Mouse (Mus musculus) erythroblast, adult 5-6 weeks (primary cell): Measurements from ENCODE around the gene Kcna10. TPM values are rescaled to one million over a fixed set of nuclear protein-coding genes. Genes with fewer than 3 reads are reported as not detected.

Experiments
- ATAC-seq: replicated peaks from 2 replicates; pipeline ENCODE4 v1.8.0; 2016; ENCODE audit warnings: moderate number of reproducible peaks, mild to moderate bottlenecking, moderate TSS enrichment, inconsistent platforms; ENCODE audit not compliant: poor library complexity, low FRiP score, severe bottlenecking
- total RNA-seq, 2 experiments: library from RNA; stranded (forward) in 1 of 2; stranded (reverse) in 1 of 2; fragments of 150-400 nt in 1 of 2; fragments of 200-764, 138-1000 nt in 1 of 2; gene quantifications; 2 replicates each; pipeline versions ENCODE4 v1.2.3 to v1.2.4; 2015 to 2017; ENCODE audit warnings: low replicate concordance in 2 of 2

Kcna10 gene
- total RNA-seq, 2 experiments from 2014 or later, result not detected

- 0 out of 2 replicates have a peak, but pooled peaks have one; percentile 6 for ATAC-seq
Measured at GRCm38 (mm10) chr3:107233945-107234344, 51.1 kb downstream of the Kcna10 start.

GRCm38 (mm10) chr3:107238051-107238450 is 55.2 kb downstream of the Kcna10 start:
- ATAC-seq, result no peak

DNA sequence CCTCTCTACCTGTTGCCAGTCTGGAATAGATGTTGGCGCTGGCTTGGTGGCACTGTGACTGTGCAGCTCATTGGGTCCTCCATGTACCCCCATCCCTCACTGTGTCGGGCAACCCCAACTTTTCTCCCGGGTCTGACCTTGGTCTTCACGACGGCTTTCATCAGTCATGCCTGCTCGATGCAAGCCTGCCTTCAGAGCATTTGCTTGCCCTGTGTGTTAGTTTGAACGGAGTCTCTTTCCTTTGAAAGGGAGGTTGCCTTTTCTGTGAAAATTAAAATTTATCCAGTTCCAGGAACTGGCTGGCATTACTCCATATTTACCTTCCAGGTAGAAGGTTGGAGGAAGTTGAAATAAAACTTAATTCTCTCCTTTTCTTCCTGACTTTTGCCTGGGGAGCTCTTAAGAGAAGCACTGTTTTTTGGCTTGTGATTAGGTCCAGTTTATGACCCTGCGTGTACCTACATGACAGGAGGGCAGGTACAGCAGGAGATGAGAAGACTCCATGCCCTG is 55.7 kb downstream of the Kcna10 start:
- ATAC-seq, result no peak

GRCm38 (mm10) chr3:107239607-107240006 is 56.8 kb downstream of the Kcna10 start, which contains the start of gene Prok1:
Prok1 (minus strand) TSS chr3:107239707.
- no peak for ATAC-seq

DNA sequence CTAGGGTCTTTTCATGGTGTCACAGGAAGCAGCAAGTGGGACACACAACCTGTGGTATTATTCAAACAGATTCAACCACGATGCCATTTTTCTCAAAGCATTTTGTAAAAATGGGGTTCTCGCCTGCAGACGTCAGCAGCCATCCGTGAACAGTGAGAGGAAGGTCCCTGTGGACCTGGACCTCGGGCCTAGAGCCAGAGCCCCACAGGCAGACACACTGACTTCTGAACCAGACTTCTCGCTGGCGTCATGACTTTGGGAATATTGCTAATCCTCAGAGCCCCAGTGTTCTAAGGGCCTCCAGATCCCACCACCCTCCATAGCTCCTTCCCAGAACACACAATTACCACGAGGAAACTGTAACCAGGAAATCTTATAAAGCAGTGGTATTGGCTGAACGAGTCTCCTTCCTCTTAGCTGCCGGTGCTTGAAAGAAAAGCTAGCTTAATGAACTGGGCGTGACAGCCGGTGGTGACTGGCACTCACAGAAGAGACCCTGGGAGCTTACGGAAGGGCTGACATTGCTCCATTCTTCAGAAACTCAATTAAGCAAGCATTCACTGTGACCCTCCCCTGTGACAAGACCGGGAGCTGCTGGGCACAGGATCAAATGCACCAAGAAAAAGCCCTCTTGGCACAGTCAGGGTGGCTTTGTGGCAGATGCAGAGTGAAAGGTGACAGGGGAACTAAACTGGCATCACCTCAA is 58.7 kb downstream of the Kcna10 start:
- no peak for ATAC-seq

Other genes starting within 250 kb of the Kcna10 start
- 4.4 TPM in 1 of 2 replicates, not detected in the other for gene Kcna3, start 146.9 kb upstream of the Kcna10 start, total RNA-seq (2015; ENCODE audit: low replicate concordance)
- 1.5 and 1.7 TPM in 2 replicates for gene Kcna3, start 146.9 kb upstream of the Kcna10 start, total RNA-seq (2017; ENCODE audit: low replicate concordance)
- gene Kcna2, start 81.9 kb upstream of the Kcna10 start, total RNA-seq (2015; ENCODE audit: low replicate concordance), result 1.0 and 2.1 TPM in 2 replicates
- gene Kcna2, start 81.9 kb upstream of the Kcna10 start, total RNA-seq (2017; ENCODE audit: low replicate concordance), result 0.98 and 1.3 TPM in 2 replicates
- not detected in 2 replicates for gene Cym, start 38.7 kb downstream of the Kcna10 start, total RNA-seq (2015; ENCODE audit: low replicate concordance)
- gene Cym, start 38.7 kb downstream of the Kcna10 start, total RNA-seq (2017; ENCODE audit: low replicate concordance), result not detected in 2 replicates
- gene A630076J17Rik, start 47.6 kb downstream of the Kcna10 start, total RNA-seq (2015; ENCODE audit: low replicate concordance), result not detected in 2 replicates
- gene A630076J17Rik, start 47.6 kb downstream of the Kcna10 start, total RNA-seq (2017; ENCODE audit: low replicate concordance), result 0.42 TPM in 1 of 2 replicates, not detected in the other
- not detected in 2 replicates for gene Prok1, start 56.7 kb downstream of the Kcna10 start, total RNA-seq (2015; ENCODE audit: low replicate concordance)
- gene Prok1, start 56.7 kb downstream of the Kcna10 start, total RNA-seq (2017; ENCODE audit: low replicate concordance), result not detected in 2 replicates
- gene Lamtor5, start 95.8 kb downstream of the Kcna10 start, total RNA-seq (2015; ENCODE audit: low replicate concordance), result 38.2 and 42.8 TPM in 2 replicates
- 12.1 and 16.7 TPM in 2 replicates for gene Lamtor5, start 95.8 kb downstream of the Kcna10 start, total RNA-seq (2017; ENCODE audit: low replicate concordance)
- gene Slc16a4, start 108.2 kb downstream of the Kcna10 start, total RNA-seq (2015; ENCODE audit: low replicate concordance), result not detected in 2 replicates
- 0.43 TPM in 1 of 2 replicates, not detected in the other for gene Slc16a4, start 108.2 kb downstream of the Kcna10 start, total RNA-seq (2017; ENCODE audit: low replicate concordance)
- gene Rbm15, start 150.6 kb downstream of the Kcna10 start, total RNA-seq (2015; ENCODE audit: low replicate concordance), result 19.4 and 26.1 TPM in 2 replicates
- 19.9 and 29.7 TPM in 2 replicates for gene Rbm15, start 150.6 kb downstream of the Kcna10 start, total RNA-seq (2017; ENCODE audit: low replicate concordance)